Mouse (Mus musculus) testis, adult 2 months (tissue): Measurements from ENCODE around the gene Il18rap. TPM values are rescaled to one million over a fixed set of nuclear protein-coding genes. Genes with fewer than 3 reads are reported as not detected.

Source experiments
- H3K27ac ChIP-seq: fragments of 200-500 bp; 2 replicates; pipeline ENCODE4 v1.5.1; 2012; ENCODE audit warnings: low read depth, low read length; ENCODE audit not compliant: control insufficient read depth, insufficient read depth
- H3K27me3 ChIP-seq: fragments of 200-500 bp; 2 replicates; pipeline ENCODE4 v1.6.1; 2012; ENCODE audit warnings: mild to moderate bottlenecking, low read length, moderate library complexity; ENCODE audit not compliant: control insufficient read depth, insufficient read depth
- H3K36me3 ChIP-seq: fragments of 200-500 bp; 2 replicates; pipeline ENCODE4 v1.6.1; 2012; ENCODE audit warnings: mild to moderate bottlenecking, low read length; ENCODE audit not compliant: control insufficient read depth, insufficient read depth
- H3K4me1 ChIP-seq: fragments of 200-500 bp; 2 replicates; pipeline ENCODE4 v1.6.1; 2012; ENCODE audit warnings: low read length; ENCODE audit not compliant: control insufficient read depth, insufficient read depth
- H3K4me3 ChIP-seq: fragments of 200-500 bp; 2 replicates; pipeline ENCODE4 v1.5.1; 2012; ENCODE audit warnings: low read depth, mild to moderate bottlenecking, low read length, moderate library complexity, mixed read lengths; ENCODE audit not compliant: control insufficient read depth
- CTCF ChIP-seq: fragments of 200-500 bp; IDR thresholded peaks from 2 replicates; pipeline ENCODE4 v1.5.1; 2012; ENCODE audit warnings: low read depth, mild to moderate bottlenecking, inconsistent platforms, low read length, moderate library complexity; ENCODE audit not compliant: control insufficient read depth, insufficient read depth, insufficient replicate concordance
- POLR2A ChIP-seq: fragments of 200-500 bp; IDR thresholded peaks from 2 replicates; pipeline ENCODE4 v1.6.1; 2012; ENCODE audit warnings: low read depth, mild to moderate bottlenecking, inconsistent platforms, low read length, moderate library complexity; ENCODE audit not compliant: control insufficient read depth
- polyA plus RNA-seq: library from polyadenylated mRNA; depleted of rRNA; stranded (reverse); fragments of >200 nt; gene quantifications from 2 replicates; pipeline ENCODE4 v1.2.3, GENCODE M21; 2012

The Il18rap gene
- polyA plus RNA-seq, 1 experiment: not detected

DNA sequence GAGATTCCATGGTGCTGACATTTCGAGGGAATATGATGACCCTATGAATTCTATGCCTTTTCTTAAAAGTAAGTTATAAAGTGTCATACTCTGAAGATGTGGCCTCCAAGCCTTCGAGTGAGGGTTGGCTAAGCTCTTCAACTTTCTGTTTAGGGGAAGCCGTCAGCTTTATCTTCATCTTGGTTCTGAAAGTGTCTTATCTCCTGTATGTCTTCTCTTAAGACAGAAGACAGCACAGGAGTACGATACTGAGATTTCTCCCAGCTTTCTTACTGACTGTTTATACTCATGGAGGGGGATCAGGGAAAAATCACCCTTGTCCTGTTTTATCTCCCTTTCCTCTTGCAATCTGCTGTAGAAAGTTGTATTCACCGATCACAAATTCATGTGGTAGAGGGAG, 40.8 kb upstream of the Il18rap start:
- no peak overlapping the region for H3K27ac ChIP-seq
- no peak overlapping the region for H3K4me3 ChIP-seq
- no peaks in the 10 kb centered on the region for H3K4me1 ChIP-seq
- H3K27me3 ChIP-seq: no peaks in the 10 kb centered on the region
- no peaks in the 10 kb centered on the region for H3K36me3 ChIP-seq
- no peak for TF ChIP-seq POLR2A
- no peak for TF ChIP-seq CTCF

DNA sequence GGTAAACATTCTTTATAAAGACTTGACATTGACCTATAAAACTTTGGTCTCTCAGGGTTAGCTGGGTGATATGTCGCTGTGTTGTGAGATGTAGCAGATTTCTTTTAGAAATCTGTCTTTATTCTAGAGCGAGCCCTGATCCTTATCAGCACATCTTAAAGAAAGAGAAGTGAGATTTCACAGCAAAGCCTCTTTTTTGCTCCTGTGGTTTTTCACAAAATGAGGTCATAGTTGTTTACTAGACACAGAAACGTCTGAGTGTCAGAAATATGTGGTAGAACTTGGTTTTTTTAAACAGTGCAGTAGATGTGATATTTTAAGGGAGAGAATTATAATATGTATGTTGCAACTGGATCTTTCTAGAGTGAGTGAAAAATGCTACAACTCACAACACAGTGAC, 39.5 kb upstream of the Il18rap start:
- no peak for TF ChIP-seq CTCF
- no peak for TF ChIP-seq POLR2A
- no peak overlapping the region for H3K27ac ChIP-seq
- no peaks in the 10 kb centered on the region for H3K27me3 ChIP-seq
- no peaks in the 10 kb centered on the region for H3K36me3 ChIP-seq
- H3K4me3 ChIP-seq: no peak overlapping the region
- H3K4me1 ChIP-seq: no peaks in the 10 kb centered on the region

DNA sequence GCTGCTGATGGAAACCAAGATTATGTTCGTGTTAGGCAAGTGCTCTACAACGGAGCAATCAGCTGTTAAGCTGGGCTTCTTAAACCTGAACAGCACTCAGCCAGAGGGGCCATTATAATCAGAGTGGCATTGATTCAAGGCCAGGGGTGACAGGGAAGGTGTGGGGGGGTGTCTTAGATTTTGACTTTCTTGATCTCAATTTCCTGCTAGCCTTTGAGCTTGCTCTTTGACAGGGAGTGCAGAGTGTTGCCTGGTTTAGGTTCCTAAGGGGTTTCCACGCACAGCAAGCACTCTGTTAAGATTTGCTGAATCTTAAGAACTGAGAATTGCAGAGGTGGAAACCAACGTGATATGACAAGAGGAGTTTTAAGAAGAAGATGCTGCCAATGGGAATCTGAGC, 38.4 kb upstream of the Il18rap start:
- no peak for TF ChIP-seq CTCF
- no peak overlapping the region for H3K4me3 ChIP-seq

DNA sequence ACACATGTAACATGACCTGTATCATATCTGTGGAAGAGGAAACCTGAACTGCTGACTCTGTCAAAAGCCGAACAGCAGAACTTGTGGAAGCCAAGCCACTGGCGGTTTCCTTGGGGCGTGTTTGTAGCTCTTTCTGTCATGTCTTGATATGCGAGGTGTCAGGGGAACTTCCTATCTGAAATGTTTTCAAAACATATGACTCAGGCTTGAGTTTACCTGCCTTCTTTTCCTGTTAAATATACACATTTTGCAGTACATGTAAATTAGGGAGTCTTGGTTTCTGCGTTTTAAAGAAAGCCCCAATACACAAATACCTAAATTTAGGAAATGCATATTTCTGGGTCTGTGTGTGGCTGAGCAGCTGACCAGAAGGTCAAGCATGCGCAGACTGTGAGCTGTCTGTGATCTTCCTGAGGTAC, 35.6 kb upstream of the Il18rap start:
- Histone ChIP-seq H3K27me3 (no peaks in the 10 kb centered on the region), H3K4me1 (no peaks in the 10 kb centered on the region), H3K27ac (no peak overlapping the region), H3K4me3 (no peak overlapping the region), H3K36me3 (no peaks in the 10 kb centered on the region)
- TF ChIP-seq POLR2A (no peak), CTCF (no peak)

More for the DNA sequence above, 38.4 kb upstream of the Il18rap start:
- Histone ChIP-seq H3K27ac (no peak overlapping the region), H3K27me3 (no peaks in the 10 kb centered on the region), H3K4me1 (no peaks in the 10 kb centered on the region), H3K36me3 (no peaks in the 10 kb centered on the region)

DNA sequence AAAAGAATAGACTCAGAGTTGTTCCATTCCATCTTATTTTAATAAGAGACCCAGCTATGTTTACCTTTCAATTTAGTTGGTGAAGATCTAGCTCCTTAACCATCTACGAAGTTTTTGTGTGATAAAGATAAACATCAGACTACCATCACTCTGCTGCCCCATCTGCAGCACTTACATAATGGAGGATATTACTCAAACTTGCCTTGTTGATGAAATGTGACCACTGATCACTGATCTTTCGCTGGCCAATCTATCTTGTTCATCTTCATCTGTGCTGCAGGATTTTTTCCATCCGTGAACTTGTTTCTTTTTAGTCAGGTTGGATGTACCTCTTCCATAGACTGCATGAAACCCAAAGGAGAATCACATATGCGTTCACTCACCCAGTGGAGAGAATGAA, 20.6 kb upstream of the Il18rap start:
- no peak overlapping the region for H3K4me3 ChIP-seq

DNA sequence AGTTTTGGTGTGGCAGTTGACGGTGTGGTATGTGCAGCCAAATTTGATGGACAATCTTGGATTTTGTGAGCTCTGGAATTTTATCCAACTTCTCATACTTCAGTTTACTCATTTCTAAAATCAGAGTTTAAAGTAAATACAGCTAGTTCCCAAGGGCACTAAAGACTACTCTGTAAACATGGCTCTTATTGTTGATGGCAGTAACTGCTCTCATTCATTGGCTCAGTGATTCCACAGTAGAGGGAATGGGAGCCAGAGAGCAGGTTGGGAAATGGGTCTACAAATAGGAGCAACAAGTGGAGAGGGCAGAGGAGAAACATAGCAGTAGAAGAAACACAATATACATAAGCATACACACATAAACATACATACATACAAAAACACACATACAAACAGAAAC, 15.5 kb upstream of the Il18rap start:
- no peaks in the 10 kb centered on the region for H3K27me3 ChIP-seq
- no peaks in the 10 kb centered on the region for H3K36me3 ChIP-seq
- TF ChIP-seq POLR2A (no peak), CTCF (no peak)
- no peak overlapping the region for H3K4me3 ChIP-seq
- peaks cover 3% of the 10 kb centered on the region for H3K4me1 ChIP-seq
- H3K27ac ChIP-seq: no peak overlapping the region

More for the DNA sequence above, 20.6 kb upstream of the Il18rap start:
- Histone ChIP-seq H3K4me1 (peaks cover 3% of the 10 kb centered on the region), H3K27ac (no peak overlapping the region), H3K36me3 (no peaks in the 10 kb centered on the region), H3K27me3 (no peaks in the 10 kb centered on the region)
- TF ChIP-seq CTCF: no peak
- TF ChIP-seq POLR2A: no peak

GRCm38 (mm10) chr1:40501126-40501525, 14.0 kb upstream of the Il18rap start:
- H3K4me1 ChIP-seq: peaks cover 3% of the 10 kb centered on the region
- H3K27ac ChIP-seq: no peak overlapping the region
- no peaks in the 10 kb centered on the region for H3K27me3 ChIP-seq
- TF ChIP-seq CTCF: no peak
- no peak for TF ChIP-seq POLR2A
- no peaks in the 10 kb centered on the region for H3K36me3 ChIP-seq
- no peak overlapping the region for H3K4me3 ChIP-seq
